Mouse (Mus musculus): Measurements from ENCODE around the gene Fabp1. TPM values are rescaled to one million over a fixed set of nuclear protein-coding genes. Genes with fewer than 3 reads are reported as not detected.

Gene Fabp1
- polyA plus RNA-seq, 1 experiment, result 166 TPM

DNA sequence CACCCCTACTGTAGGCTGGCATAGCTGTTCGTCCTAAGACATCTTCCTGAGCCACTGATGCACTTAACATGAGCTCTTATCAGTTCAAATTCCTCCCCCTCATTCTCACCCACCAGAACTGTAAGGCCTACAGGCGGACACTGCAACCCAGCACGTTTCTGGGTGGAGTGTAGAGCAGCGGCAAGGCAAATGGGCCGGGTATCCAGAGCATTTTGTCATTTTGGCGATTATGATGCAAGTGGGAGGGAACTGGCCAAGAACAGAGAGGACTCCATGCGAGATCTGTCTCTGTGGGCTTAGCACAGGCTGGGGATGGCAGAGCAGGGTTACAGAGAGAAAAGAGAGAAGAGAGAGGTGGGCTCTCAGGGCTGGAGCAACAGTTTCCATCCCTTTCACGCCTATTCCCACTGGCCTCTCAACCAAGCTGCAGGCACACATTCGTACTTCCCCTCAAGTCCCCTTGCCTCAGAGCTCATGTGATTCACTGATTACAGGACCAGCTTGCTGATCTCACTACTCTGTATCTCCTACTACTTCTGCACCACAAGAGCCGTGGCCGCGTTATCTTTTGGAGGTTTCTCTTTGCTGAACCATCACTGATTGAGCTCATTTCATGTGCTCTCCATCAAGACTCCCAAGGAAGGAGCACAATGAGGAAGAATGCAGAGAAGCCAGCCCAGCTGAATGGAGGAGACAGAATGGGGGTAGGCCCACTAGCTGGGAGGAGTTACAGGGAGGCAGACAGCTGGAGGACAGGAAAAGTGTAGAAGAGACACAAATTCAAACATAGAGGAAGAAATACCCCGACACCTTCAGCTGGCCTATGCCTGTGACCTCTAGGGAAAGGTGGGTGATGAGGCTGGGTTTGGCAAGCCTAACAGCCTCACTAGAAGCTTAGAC lies 1.7 kb upstream of the Fabp1 start:
- WGBS, result 69% methylated on average over 13 of the region's 13 CpGs
- no peaks in the 10 kb centered on the region for H3K4me1 ChIP-seq (ENCODE audit: control insufficient read depth, insufficient read depth, low read length)
- no peak for TF ChIP-seq CTCF (IDR thresholded peaks at IDR 0.05; ENCODE audit: control insufficient read depth, insufficient read depth, low read length)
- no peak for TF ChIP-seq POLR2A (IDR thresholded peaks at IDR 0.05; ENCODE audit: borderline replicate concordance, control insufficient read depth, low read depth, low read length)
- H3K4me3 ChIP-seq (replicated peaks; ENCODE audit: control insufficient read depth, low read depth, low read length), result no peak overlapping the region
- H3K27ac ChIP-seq (ENCODE audit: control insufficient read depth, insufficient read depth, low read depth, low read length, poor library complexity), result no peak overlapping the region

DNA sequence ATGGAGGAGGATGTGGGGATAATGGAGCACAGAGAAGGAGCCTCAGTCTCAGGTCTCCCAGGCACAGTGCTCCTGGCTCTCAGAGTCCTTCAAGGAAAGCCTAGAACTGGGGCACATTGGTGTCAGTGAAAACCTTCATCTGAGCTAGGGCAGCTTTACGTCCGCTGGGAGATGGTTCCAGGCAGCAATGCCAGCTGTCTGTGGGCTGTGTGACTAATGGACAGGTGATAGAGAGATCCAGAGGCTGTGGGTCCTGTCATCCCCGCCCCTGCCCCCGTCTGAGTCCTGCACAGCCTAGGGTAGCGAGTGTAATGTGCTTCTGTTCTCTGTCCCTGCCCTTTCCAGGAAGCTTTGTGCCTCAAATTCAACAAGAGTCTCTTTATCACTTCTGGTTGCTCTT lies 2.3 kb downstream of the Fabp1 start:
- Histone ChIP-seq H3K4me1 (ENCODE audit: control insufficient read depth, insufficient read depth, low read length) (no peaks in the 10 kb centered on the region), H3K27ac (ENCODE audit: control insufficient read depth, insufficient read depth, low read depth, low read length, poor library complexity) (no peak overlapping the region), H3K4me3 (replicated peaks; ENCODE audit: control insufficient read depth, low read depth, low read length) (no peak overlapping the region)
- WGBS, result 67% methylated on average over 5 of the region's 5 CpGs
- TF ChIP-seq CTCF (IDR thresholded peaks at IDR 0.05; ENCODE audit: control insufficient read depth, insufficient read depth, low read length), result no peak
- TF ChIP-seq POLR2A (IDR thresholded peaks at IDR 0.05; ENCODE audit: borderline replicate concordance, control insufficient read depth, low read depth, low read length), result no peak

DNA sequence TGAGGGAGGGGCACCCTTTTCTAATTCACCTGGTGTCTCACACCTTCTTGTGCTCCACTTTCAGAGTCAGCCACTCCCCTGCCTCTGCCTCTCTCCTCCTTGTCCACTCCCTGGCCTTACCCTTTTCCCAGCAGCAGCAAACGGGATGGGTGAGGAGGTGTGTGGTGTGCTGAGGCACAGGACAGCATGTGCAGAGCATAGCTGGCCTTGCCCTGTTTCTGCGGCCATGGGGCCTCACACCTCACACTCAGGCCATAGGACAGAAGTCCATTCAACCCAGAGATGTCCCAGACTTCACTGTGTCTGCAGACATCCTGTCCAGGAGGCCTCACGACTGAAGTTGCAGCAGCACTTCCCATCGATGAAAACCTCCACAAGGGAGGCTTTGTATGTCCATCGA lies 4.0 kb downstream of the Fabp1 start:
- 79% methylated on average over 5 of the region's 5 CpGs for WGBS
- H3K4me3 ChIP-seq (replicated peaks; ENCODE audit: control insufficient read depth, low read depth, low read length), result no peak overlapping the region
- H3K4me1 ChIP-seq (ENCODE audit: control insufficient read depth, insufficient read depth, low read length), result no peaks in the 10 kb centered on the region
- no peak overlapping the region for H3K27ac ChIP-seq (ENCODE audit: control insufficient read depth, insufficient read depth, low read depth, low read length, poor library complexity)
- TF ChIP-seq CTCF (IDR thresholded peaks at IDR 0.05; ENCODE audit: control insufficient read depth, insufficient read depth, low read length), result no peak
- no peak for TF ChIP-seq POLR2A (IDR thresholded peaks at IDR 0.05; ENCODE audit: borderline replicate concordance, control insufficient read depth, low read depth, low read length)

DNA sequence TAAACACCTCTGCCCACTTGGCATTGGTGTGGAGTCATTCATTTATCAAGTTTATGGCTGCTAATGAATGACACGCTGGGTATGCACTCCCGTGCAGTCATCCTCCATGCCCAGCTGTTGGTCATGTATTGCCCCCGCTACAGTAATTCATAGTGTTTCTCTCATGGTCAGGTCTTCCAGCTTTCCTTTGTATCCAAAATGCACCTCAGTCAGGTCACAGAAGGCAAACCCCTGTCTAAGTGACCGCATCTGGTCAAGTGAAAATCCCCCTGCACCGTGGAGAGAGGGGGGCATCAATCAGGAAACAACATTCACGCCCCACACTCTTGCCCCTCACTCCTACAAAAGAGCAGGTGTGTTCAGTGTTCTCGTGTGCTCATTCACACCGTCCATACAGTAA lies 4.5 kb downstream of the Fabp1 start:
- TF ChIP-seq CTCF (IDR thresholded peaks at IDR 0.05; ENCODE audit: control insufficient read depth, insufficient read depth, low read length), result no peak
- no peak for TF ChIP-seq POLR2A (IDR thresholded peaks at IDR 0.05; ENCODE audit: borderline replicate concordance, control insufficient read depth, low read depth, low read length)
- 83% methylated on average over 8 of the region's 8 CpGs for WGBS
- Histone ChIP-seq H3K27ac (ENCODE audit: control insufficient read depth, insufficient read depth, low read depth, low read length, poor library complexity) (no peak overlapping the region), H3K4me3 (replicated peaks; ENCODE audit: control insufficient read depth, low read depth, low read length) (no peak overlapping the region), H3K4me1 (ENCODE audit: control insufficient read depth, insufficient read depth, low read length) (no peaks in the 10 kb centered on the region)

DNA sequence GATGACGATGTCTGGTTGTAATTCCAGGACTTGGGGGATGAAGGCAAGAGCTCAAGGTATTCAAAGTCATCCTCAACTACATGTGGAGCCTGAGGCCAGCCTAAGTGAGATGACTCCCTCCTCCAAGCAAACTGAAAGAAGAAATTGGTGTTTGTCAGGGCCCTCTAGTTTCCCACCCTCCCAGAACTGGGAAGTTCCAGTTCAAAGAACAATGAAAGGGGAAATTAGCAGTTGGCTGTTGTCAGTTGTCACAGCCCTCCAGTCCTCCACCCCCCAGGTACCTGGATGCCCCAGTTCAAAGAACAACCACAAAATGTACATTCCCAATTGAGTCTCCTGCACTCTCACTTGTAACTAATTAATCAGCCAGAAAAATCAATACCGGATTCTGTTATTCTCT lies 9.1 kb downstream of the Fabp1 start:
- 84% methylated on average over 2 of the region's 2 CpGs for WGBS
- Histone ChIP-seq H3K4me3 (replicated peaks; ENCODE audit: control insufficient read depth, low read depth, low read length) (no peak overlapping the region), H3K27ac (ENCODE audit: control insufficient read depth, insufficient read depth, low read depth, low read length, poor library complexity) (no peak overlapping the region), H3K4me1 (ENCODE audit: control insufficient read depth, insufficient read depth, low read length) (no peaks in the 10 kb centered on the region)
- TF ChIP-seq CTCF (IDR thresholded peaks at IDR 0.05; ENCODE audit: control insufficient read depth, insufficient read depth, low read length), result no peak
- TF ChIP-seq POLR2A (IDR thresholded peaks at IDR 0.05; ENCODE audit: borderline replicate concordance, control insufficient read depth, low read depth, low read length), result no peak

DNA sequence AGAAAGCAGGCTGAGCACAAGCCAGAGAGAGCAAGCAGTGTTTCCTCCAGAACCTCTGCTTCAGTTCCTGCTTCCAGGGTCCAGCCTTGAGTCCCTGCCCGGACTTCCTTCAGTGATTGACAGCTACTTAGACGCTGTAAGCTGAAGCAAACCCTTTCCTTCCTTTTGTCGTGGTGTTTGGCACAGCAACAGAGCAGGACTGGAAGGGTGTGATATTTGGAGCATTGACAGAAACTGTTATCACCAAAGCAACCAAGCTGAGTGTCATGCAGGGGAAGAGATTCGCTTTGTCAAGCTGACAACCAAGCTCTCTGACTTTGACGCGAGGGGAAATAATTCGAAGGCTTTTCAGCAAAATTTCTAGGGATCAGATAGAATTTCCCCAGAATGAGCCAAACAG lies 12.3 kb downstream of the Fabp1 start:
- no peaks in the 10 kb centered on the region for H3K4me1 ChIP-seq (ENCODE audit: control insufficient read depth, insufficient read depth, low read length)
- no peak overlapping the region for H3K4me3 ChIP-seq (replicated peaks; ENCODE audit: control insufficient read depth, low read depth, low read length)
- 55% methylated on average over 7 of the region's 7 CpGs for WGBS
- TF ChIP-seq POLR2A (IDR thresholded peaks at IDR 0.05; ENCODE audit: borderline replicate concordance, control insufficient read depth, low read depth, low read length) (no peak), CTCF (IDR thresholded peaks at IDR 0.05; ENCODE audit: control insufficient read depth, insufficient read depth, low read length) (no peak)
- no peak overlapping the region for H3K27ac ChIP-seq (ENCODE audit: control insufficient read depth, insufficient read depth, low read depth, low read length, poor library complexity)

DNA sequence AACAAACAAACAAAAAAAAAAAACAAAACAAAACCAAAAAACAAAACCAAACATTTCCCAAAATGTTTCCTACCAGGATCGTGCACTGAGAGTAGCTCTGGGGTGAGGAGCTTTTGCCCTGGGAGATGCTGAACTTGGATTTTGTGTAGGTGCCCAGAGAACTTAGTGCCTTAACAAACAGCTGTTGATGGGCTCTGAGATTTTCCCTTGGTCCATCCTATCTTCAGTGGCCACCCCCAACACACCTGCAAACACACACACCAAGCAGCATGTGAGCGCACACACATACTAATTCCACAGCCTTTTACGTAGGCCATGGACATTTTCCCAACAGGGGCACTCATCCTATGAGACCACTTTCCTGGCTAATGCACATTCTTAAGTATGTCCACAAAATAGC lies 12.8 kb downstream of the Fabp1 start:
- Histone ChIP-seq H3K4me1 (ENCODE audit: control insufficient read depth, insufficient read depth, low read length) (no peaks in the 10 kb centered on the region), H3K27ac (ENCODE audit: control insufficient read depth, insufficient read depth, low read depth, low read length, poor library complexity) (no peak overlapping the region), H3K4me3 (replicated peaks; ENCODE audit: control insufficient read depth, low read depth, low read length) (no peak overlapping the region)
- WGBS, result 86% methylated on average over 3 of the region's 3 CpGs
- no peak for TF ChIP-seq POLR2A (IDR thresholded peaks at IDR 0.05; ENCODE audit: borderline replicate concordance, control insufficient read depth, low read depth, low read length)
- TF ChIP-seq CTCF (IDR thresholded peaks at IDR 0.05; ENCODE audit: control insufficient read depth, insufficient read depth, low read length), result no peak

DNA sequence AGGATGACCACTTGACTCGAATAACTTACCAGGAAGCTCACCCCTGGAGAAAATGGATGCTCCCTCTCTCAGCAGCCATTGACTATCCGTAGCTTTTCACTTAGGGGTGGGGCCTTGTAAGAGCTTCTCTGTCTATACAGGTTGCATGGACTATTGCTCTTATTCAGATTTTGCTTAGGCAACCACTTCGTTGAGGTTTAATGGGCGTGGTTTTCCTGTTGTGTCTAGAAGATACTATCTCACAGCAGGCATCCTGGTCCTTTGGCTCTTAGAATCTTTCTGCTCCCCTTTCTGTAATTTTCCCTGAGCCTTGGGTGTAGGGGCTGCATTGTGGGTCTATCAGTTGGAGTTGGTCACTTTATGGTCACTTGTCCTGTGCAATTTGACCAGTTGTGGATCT lies 21.9 kb downstream of the Fabp1 start:
- Histone ChIP-seq H3K4me3 (replicated peaks; ENCODE audit: control insufficient read depth, low read depth, low read length) (no peak overlapping the region), H3K27ac (ENCODE audit: control insufficient read depth, insufficient read depth, low read depth, low read length, poor library complexity) (no peak overlapping the region), H3K4me1 (ENCODE audit: control insufficient read depth, insufficient read depth, low read length) (no peaks in the 10 kb centered on the region)
- WGBS, result 50% methylated on average over 4 of the region's 4 CpGs
- TF ChIP-seq CTCF (IDR thresholded peaks at IDR 0.05; ENCODE audit: control insufficient read depth, insufficient read depth, low read length) (no peak), POLR2A (IDR thresholded peaks at IDR 0.05; ENCODE audit: borderline replicate concordance, control insufficient read depth, low read depth, low read length) (no peak)

Measured in bone marrow, adult 2 months (tissue).